Mouse (Mus musculus): ENCODE results near the gene Kirrel. TPM values are rescaled to one million over a fixed set of nuclear protein-coding genes. Genes with fewer than 3 reads are reported as not detected.

Kirrel gene
- 0.79 and 1.8 TPM in 2 replicates for polyA plus RNA-seq (2012; rRNA removed; ENCODE audit: low replicate concordance)

DNA sequence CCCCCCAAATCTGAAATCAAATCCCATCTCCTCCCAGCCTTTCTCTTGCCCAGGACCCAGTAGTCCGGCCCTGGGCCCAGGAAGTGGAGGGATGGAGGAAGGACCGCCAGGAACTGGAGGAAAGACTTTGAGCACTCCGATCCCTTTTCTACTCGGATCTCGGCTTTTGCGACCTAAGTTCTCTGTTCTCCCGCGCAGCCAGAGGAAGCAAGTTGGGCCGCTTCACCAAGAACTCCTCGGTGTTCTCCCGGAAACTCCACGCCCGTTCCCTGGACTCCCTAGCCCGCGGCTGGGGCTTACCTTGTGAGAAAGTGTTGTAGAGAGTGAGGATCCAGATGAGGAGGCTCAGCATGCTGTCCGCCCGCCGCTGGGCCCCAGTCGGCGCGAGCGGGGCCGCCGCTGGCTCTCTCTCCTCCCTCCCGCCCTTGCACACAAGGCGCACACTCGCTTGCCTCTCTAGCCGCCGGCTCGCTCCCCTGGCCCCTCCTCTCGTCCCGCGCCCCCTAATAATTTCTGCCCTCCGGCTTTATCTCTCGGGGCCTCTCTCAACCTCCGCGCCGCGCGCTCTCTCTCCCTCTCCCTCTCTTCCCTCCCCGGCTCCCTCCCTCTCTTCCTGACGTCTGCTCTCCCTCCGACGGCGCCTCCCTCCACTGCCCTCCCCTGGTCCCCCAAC, at the start of gene Kirrel:
Gene Kirrel, minus strand, starts transcription at position 652 of the 673 bp plus-strand sequence.

Other genes with a start within 250 kb of the Kirrel start
- 1.5 and 2.4 TPM in 2 replicates for gene Cd1d1, start 175.3 kb downstream of the Kirrel start, polyA plus RNA-seq (2012; rRNA removed; ENCODE audit: low replicate concordance)
- 0.62 and 1.5 TPM in 2 replicates for gene Fcrls, start 89.0 kb upstream of the Kirrel start, polyA plus RNA-seq (2012; rRNA removed; ENCODE audit: low replicate concordance)
- 0.16 TPM in 1 of 2 replicates, not detected in the other for gene Cd5l, start 183.1 kb upstream of the Kirrel start, polyA plus RNA-seq (2012; rRNA removed; ENCODE audit: low replicate concordance)
- gene Fcrl1, start 201.6 kb upstream of the Kirrel start, polyA plus RNA-seq (2012; rRNA removed; ENCODE audit: low replicate concordance), result 0.22 and 0.94 TPM in 2 replicates